In the genomic region with DNA sequence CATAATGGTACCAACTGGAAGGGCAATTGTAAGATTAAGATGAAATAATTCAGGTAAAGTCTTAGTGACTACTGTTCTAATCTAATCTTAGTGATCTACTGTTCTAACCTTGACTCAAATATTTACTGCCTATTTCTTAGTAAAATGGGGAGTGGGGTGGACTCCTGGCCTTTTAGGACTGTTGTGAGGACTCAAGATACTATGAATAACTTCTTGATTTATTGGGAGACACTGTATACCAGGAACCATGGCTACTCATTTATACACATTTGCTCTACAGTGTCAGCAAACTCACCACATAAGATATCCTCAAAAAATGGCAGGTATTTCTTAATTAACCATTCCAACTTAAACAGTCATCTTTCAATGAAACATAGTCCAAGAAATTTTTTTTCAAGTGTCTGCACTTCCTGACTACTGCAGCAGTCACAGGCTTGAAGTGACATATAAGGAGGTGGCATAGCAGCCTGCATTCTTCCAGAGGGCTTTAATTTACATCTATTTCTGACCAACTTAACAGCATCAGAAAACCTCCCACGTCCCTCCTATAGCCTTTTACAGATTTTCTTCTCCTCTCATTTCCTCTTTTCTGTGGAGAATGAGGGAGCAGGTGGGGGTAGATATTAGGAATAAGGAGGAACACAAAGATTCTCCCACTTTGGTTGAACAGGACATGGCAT, we compare ENCODE assay signal across 26 mouse cellular contexts. TPM values are rescaled to one million over a fixed set of nuclear protein-coding genes. Genes with fewer than 3 reads are reported as not detected.
DNase-seq lines count a peak whose midpoint lies in the region; ATAC-seq and TF ChIP-seq lines count a peak whose summit lies in the region.
"Had no signal": no experiment of that assay in that cellular context is flagged by ENCODE, and none has a peak within 500 bp of the region (broad histone marks: within the 10 kb centered on the region; RNA-seq: fewer than 3 reads in every experiment).

No protein-coding gene starts in this region.

- H3K9me3 ChIP-seq in intestine, embryonic 15.5 days = no peaks in the 10 kb centered on the region
- no peaks in the 10 kb centered on the region for H3K9me3 ChIP-seq in forebrain, embryonic 15.5 days
- 0 out of 2 replicates have a peak, but pooled peaks cover 2% of the 10 kb centered on the region for H3K9me3 ChIP-seq in heart, embryonic 12.5 days (replicated peaks)
- H3K9me3 ChIP-seq: embryonic facial prominence, embryonic 12.5 days; embryonic facial prominence, embryonic 15.5 days; forebrain, embryonic 10.5 days; forebrain, embryonic 13.5 days; heart, embryonic 13.5 days had no signal

- no peaks in the 10 kb centered on the region for H3K4me1 ChIP-seq in intestine, embryonic 15.5 days (replicated peaks)
- peaks cover 2% of the 10 kb centered on the region; the same call in 1 of the 2 replicates for H3K4me1 ChIP-seq in olfactory bulb, adult 2 months (ENCODE audit: control insufficient read depth, insufficient read depth, low read length)
- H3K4me1 ChIP-seq in forebrain, embryonic 15.5 days = no peaks in the 10 kb centered on the region
- H3K4me1 ChIP-seq in heart, embryonic 12.5 days (replicated peaks) = no peaks in the 10 kb centered on the region
- H3K4me1 ChIP-seq: embryonic facial prominence, embryonic 12.5 days; embryonic facial prominence, embryonic 15.5 days; forebrain, embryonic 10.5 days; forebrain, embryonic 13.5 days; heart, embryonic 13.5 days had no signal

- H3K9ac ChIP-seq in intestine, embryonic 15.5 days = no peak overlapping the region
- H3K9ac ChIP-seq in forebrain, embryonic 15.5 days (replicated peaks) = no peak overlapping the region
- no peak overlapping the region for H3K9ac ChIP-seq in heart, embryonic 12.5 days
- H3K9ac ChIP-seq: embryonic facial prominence, embryonic 12.5 days; embryonic facial prominence, embryonic 15.5 days; forebrain, embryonic 13.5 days; heart, embryonic 13.5 days; hindbrain, embryonic 14.5 days had no signal

- no peak overlapping the region for H3K4me2 ChIP-seq in intestine, embryonic 15.5 days (replicated peaks)
- H3K4me2 ChIP-seq in forebrain, embryonic 15.5 days (replicated peaks) = no peak overlapping the region
- H3K4me2 ChIP-seq in heart, embryonic 12.5 days = no peak overlapping the region
- H3K4me2 ChIP-seq: embryonic facial prominence, embryonic 12.5 days; embryonic facial prominence, embryonic 15.5 days; forebrain, embryonic 13.5 days; heart, embryonic 13.5 days; hindbrain, embryonic 14.5 days had no signal

- TF ChIP-seq POLR2A in olfactory bulb, adult 2 months (IDR thresholded peaks at IDR 0.05; ENCODE audit: insufficient read depth, low read depth, low read length) = no peak

- TF ChIP-seq CTCF in olfactory bulb, adult 2 months (IDR thresholded peaks at IDR 0.05; ENCODE audit: insufficient read depth, low read depth, low read length) = no peak

- no peaks in the 10 kb centered on the region for H3K36me3 ChIP-seq in intestine, embryonic 15.5 days
- no peaks in the 10 kb centered on the region for H3K36me3 ChIP-seq in forebrain, embryonic 15.5 days
- H3K36me3 ChIP-seq in heart, embryonic 12.5 days = no peaks in the 10 kb centered on the region
- H3K36me3 ChIP-seq: embryonic facial prominence, embryonic 12.5 days; embryonic facial prominence, embryonic 15.5 days; forebrain, embryonic 10.5 days; heart, embryonic 13.5 days had no signal

- peak; percentile 47; the same call in 1 of the 2 replicates for ATAC-seq in frontal cortex, adult (ENCODE audit: low TSS enrichment)
- peak; percentile 51; the same call in 1 of the 2 replicates for ATAC-seq in intestine, embryonic 15.5 days
- ATAC-seq in forebrain, embryonic 15.5 days (replicated peaks) = no peak
- ATAC-seq in heart, embryonic 12.5 days (ENCODE audit: insufficient number of reproducible peaks, low FRiP score) = no peak
- ATAC-seq: activated CD4-positive, CD25-positive, alpha-beta regulatory T cell, adult 4 months; forebrain, embryonic 13.5 days; hindbrain, postnatal 0 days; inflammation-experienced regulatory T-cells, adult 6 months had no signal

- no peak overlapping the region for H3K4me3 ChIP-seq in intestine, embryonic 15.5 days (replicated peaks)
- no peak overlapping the region for H3K4me3 ChIP-seq in olfactory bulb, adult 2 months (ENCODE audit: insufficient read depth, low read depth, low read length)
- no peak overlapping the region for H3K4me3 ChIP-seq in forebrain, embryonic 15.5 days
- H3K4me3 ChIP-seq in heart, embryonic 12.5 days = no peak overlapping the region
- H3K4me3 ChIP-seq: embryonic facial prominence, embryonic 12.5 days; embryonic facial prominence, embryonic 15.5 days; forebrain, embryonic 10.5 days; forebrain, embryonic 13.5 days; heart, embryonic 13.5 days had no signal

- DNase-seq in frontal cortex, postnatal 10 days (ENCODE audit: low spot score in 2 of 2) = no peak
- peak; percentile 69 for DNase-seq in brain, adult 2 months (ENCODE audit: low read depth, low spot score)
- no peak for DNase-seq in spleen, postnatal 4 days (ENCODE audit: low spot score in 2 of 2)
- DNase-seq: adrenal gland, adult 8-10 months; adrenal gland, postnatal 25 days; cerebellum, adult 18-20 months; cerebellum, adult 9-10 months; cerebellum, postnatal 14 days; gastrocnemius, postnatal 25 days; heart, adult 18-20 months; heart, postnatal 14 days; heart, postnatal 4 days had no signal

- H3K27ac ChIP-seq in intestine, embryonic 15.5 days = no peak overlapping the region
- peak overlapping the region; percentile 92; the same call in 1 of the 2 replicates for H3K27ac ChIP-seq in olfactory bulb, adult 2 months (ENCODE audit: insufficient read depth, low read depth, low read length)
- no peak overlapping the region for H3K27ac ChIP-seq in forebrain, embryonic 15.5 days (replicated peaks)
- H3K27ac ChIP-seq in heart, embryonic 12.5 days (ENCODE audit: poor library complexity, severe bottlenecking) = no peak overlapping the region
- H3K27ac ChIP-seq: embryonic facial prominence, embryonic 12.5 days; embryonic facial prominence, embryonic 15.5 days; forebrain, embryonic 10.5 days; forebrain, embryonic 13.5 days; heart, embryonic 13.5 days; hindbrain, embryonic 14.5 days; hindbrain, postnatal 0 days had no signal

- no peaks in the 10 kb centered on the region for H3K27me3 ChIP-seq in intestine, embryonic 15.5 days (replicated peaks)
- no peaks in the 10 kb centered on the region for H3K27me3 ChIP-seq in forebrain, embryonic 15.5 days
- H3K27me3 ChIP-seq in heart, embryonic 12.5 days (replicated peaks) = no peaks in the 10 kb centered on the region
- H3K27me3 ChIP-seq: embryonic facial prominence, embryonic 12.5 days; embryonic facial prominence, embryonic 15.5 days; forebrain, embryonic 13.5 days; heart, embryonic 13.5 days had no signal

- 60% methylated on average over 1 of the region's 1 CpGs for WGBS in intestine, embryonic 15.5 days
- 37% methylated on average over 1 of the region's 1 CpGs for WGBS in olfactory bulb, adult 2 months
- 74% methylated on average over 1 of the region's 1 CpGs for WGBS in forebrain, embryonic 15.5 days
- WGBS in heart, embryonic 12.5 days = 66% methylated on average over 1 of the region's 1 CpGs

RNA-seq across cellular contexts. Expression of gene Ddx17, which starts 29.1 kb away (rescaled TPM):
- polyA plus RNA-seq in intestine, embryonic 15.5 days (2015; fragmentation: Nextera tagmentation; extraction: Ambion mirVana) = 39.3 and 41.2 TPM in 2 replicates
- polyA plus RNA-seq in olfactory bulb, adult 2 months (2012; ENCODE audit: insufficient read depth, insufficient read length, low replicate concordance, missing spikeins) = 399 and 583 TPM in 2 replicates
- 60.1 and 63.7 TPM in 2 replicates for polyA plus RNA-seq in forebrain, embryonic 15.5 days (2015; fragmentation: Nextera tagmentation; extraction: Ambion mirVana)
- polyA plus RNA-seq in heart, embryonic 12.5 days (2016; fragmentation: Nextera tagmentation; extraction: Ambion mirVana) = 37.1 and 39.9 TPM in 2 replicates

RNA-seq across cellular contexts. Expression of gene Dmc1, which starts 29.2 kb away (rescaled TPM):
- 1.3 and 1.8 TPM in 2 replicates for polyA plus RNA-seq in intestine, embryonic 15.5 days (2015; fragmentation: Nextera tagmentation; extraction: Ambion mirVana)
- not detected in 2 replicates for polyA plus RNA-seq in olfactory bulb, adult 2 months (2012; ENCODE audit: insufficient read depth, insufficient read length, low replicate concordance, missing spikeins)
- polyA plus RNA-seq in forebrain, embryonic 15.5 days (2015; fragmentation: Nextera tagmentation; extraction: Ambion mirVana) = 0.59 and 0.67 TPM in 2 replicates
- 1.5 and 1.8 TPM in 2 replicates for polyA plus RNA-seq in heart, embryonic 12.5 days (2016; fragmentation: Nextera tagmentation; extraction: Ambion mirVana)
- polyA plus RNA-seq: activated CD4-positive, CD25-positive, alpha-beta regulatory T cell, adult 4 months; inflammation-experienced regulatory T-cells, adult 6 months had no signal

RNA-seq across cellular contexts. Expression of gene Kdelr3, which starts 59.5 kb away (rescaled TPM):
- 71.6 and 78.7 TPM in 2 replicates for polyA plus RNA-seq in intestine, embryonic 15.5 days (2015; fragmentation: Nextera tagmentation; extraction: Ambion mirVana)
- polyA plus RNA-seq in olfactory bulb, adult 2 months (2012; ENCODE audit: insufficient read depth, insufficient read length, low replicate concordance, missing spikeins) = not detected in 2 replicates
- polyA plus RNA-seq in forebrain, embryonic 15.5 days (2015; fragmentation: Nextera tagmentation; extraction: Ambion mirVana) = 5.1 and 5.3 TPM in 2 replicates
- polyA plus RNA-seq in heart, embryonic 12.5 days (2016; fragmentation: Nextera tagmentation; extraction: Ambion mirVana) = 49.6 and 51.9 TPM in 2 replicates

Comparison
In these comparisons a context has a peak if more than half of its experiments do, and no peak if none do; other contexts are left out.
1. ATAC-seq: peak in frontal cortex, adult (single experiment) and intestine, embryonic 15.5 days (single experiment); none in forebrain, embryonic 15.5 days (single experiment) and heart, embryonic 12.5 days (single experiment).